In the genomic region with DNA sequence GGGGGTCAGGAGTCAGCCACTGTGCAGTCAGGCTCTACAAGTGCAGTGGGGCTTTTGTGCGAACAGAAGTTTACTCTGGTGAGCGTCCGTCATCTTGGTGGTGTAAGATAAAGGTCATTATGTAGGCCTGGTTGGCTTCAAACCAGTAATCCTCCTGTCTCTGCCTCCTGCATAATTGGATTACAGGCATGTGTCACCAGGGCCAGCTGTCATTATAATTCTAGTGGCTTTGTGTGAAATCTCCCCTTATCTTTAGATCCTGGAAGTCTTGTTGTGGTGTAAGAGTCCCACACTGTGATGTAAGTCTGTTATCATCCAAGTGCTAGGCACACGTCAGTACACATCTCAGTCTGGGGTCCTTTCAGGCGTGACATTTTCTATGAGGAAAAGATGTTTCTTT, we compare ENCODE assay signal across 20 mouse cellular contexts. TPM values are rescaled to one million over a fixed set of nuclear protein-coding genes. Genes with fewer than 3 reads are reported as not detected.
DNase-seq lines count a peak whose midpoint lies in the region; ATAC-seq lines count a peak whose summit lies in the region.
"Had no signal": no experiment of that assay in that cellular context is flagged by ENCODE, and none has a peak within 500 bp of the region (broad histone marks: within the 10 kb centered on the region; RNA-seq: fewer than 3 reads in every experiment).

No protein-coding gene starts in this region.

- WGBS in forebrain, embryonic 13.5 days: 46% methylated on average over 5 of the region's 5 CpGs
- WGBS in forebrain, embryonic 10.5 days: 59% methylated on average over 5 of the region's 5 CpGs

- DNase-seq in forebrain, embryonic 10.5 days (ENCODE audit: extremely low spot score, low spot score): no peak
- peak; percentile 62 for DNase-seq in 416B (ENCODE audit: low read depth)
- DNase-seq in retina, postnatal 7 days (ENCODE audit: low read depth, low spot score): peak; percentile 65
- no peak for DNase-seq in thymus, postnatal 0 days (ENCODE audit: low spot score)
- DNase-seq in ovary, postnatal 36 days (ENCODE audit: low spot score): no peak
- DNase-seq: adrenal gland, adult 8-10 months; adrenal gland, postnatal 36 days; cerebellum, adult 11 months; cerebellum, adult 8-10 months; cerebellum, postnatal 14 days; embryo, embryonic 11 days; gastrocnemius, postnatal 14 days had no signal

- H3K27ac ChIP-seq in forebrain, embryonic 13.5 days: no peak overlapping the region
- H3K27ac ChIP-seq in forebrain, embryonic 10.5 days: no peak overlapping the region
- H3K27ac ChIP-seq: embryonic facial prominence, embryonic 15.5 days; hindbrain, embryonic 12.5 days had no signal

- H3K36me3 ChIP-seq in forebrain, embryonic 13.5 days (ENCODE audit: poor library complexity, severe bottlenecking): peaks cover 85% of the 10 kb centered on the region
- peaks cover 99% of the 10 kb centered on the region for H3K36me3 ChIP-seq in forebrain, embryonic 10.5 days (replicated peaks)

- H3K9me3 ChIP-seq in forebrain, embryonic 13.5 days (replicated peaks): no peaks in the 10 kb centered on the region
- H3K9me3 ChIP-seq in forebrain, embryonic 10.5 days: no peaks in the 10 kb centered on the region
- H3K9me3 ChIP-seq: embryonic facial prominence, embryonic 15.5 days; heart, embryonic 12.5 days; hindbrain, embryonic 12.5 days had no signal

- no peaks in the 10 kb centered on the region for H3K27me3 ChIP-seq in forebrain, embryonic 13.5 days
- H3K27me3 ChIP-seq in forebrain, embryonic 10.5 days (ENCODE audit: poor library complexity, severe bottlenecking): no peaks in the 10 kb centered on the region
- H3K27me3 ChIP-seq: embryonic facial prominence, embryonic 15.5 days; heart, embryonic 12.5 days; hindbrain, embryonic 12.5 days had no signal

- ATAC-seq in forebrain, embryonic 13.5 days: no peak
- peak; percentile 23; the same call in 1 of the 2 replicates for ATAC-seq in granulocyte monocyte progenitor cell, adult 5-6 weeks (replicated peaks; ENCODE audit: poor library complexity, severe bottlenecking)
- ATAC-seq: forebrain, embryonic 16.5 days; intestine, embryonic 16.5 days had no signal

- 0 out of 2 replicates have a peak overlapping the region, but pooled peaks have one; percentile 34 for H3K9ac ChIP-seq in forebrain, embryonic 13.5 days
- H3K9ac ChIP-seq: embryonic facial prominence, embryonic 15.5 days; heart, embryonic 12.5 days; hindbrain, embryonic 12.5 days had no signal

- no peak overlapping the region for H3K4me2 ChIP-seq in forebrain, embryonic 13.5 days
- H3K4me2 ChIP-seq: embryonic facial prominence, embryonic 15.5 days; heart, embryonic 12.5 days; hindbrain, embryonic 12.5 days had no signal

- no peaks in the 10 kb centered on the region for H3K4me1 ChIP-seq in forebrain, embryonic 13.5 days
- no peaks in the 10 kb centered on the region for H3K4me1 ChIP-seq in forebrain, embryonic 10.5 days
- H3K4me1 ChIP-seq: embryonic facial prominence, embryonic 15.5 days; hindbrain, embryonic 12.5 days had no signal

- no peak overlapping the region for H3K4me3 ChIP-seq in forebrain, embryonic 13.5 days
- H3K4me3 ChIP-seq in forebrain, embryonic 10.5 days: no peak overlapping the region
- H3K4me3 ChIP-seq: embryonic facial prominence, embryonic 15.5 days; erythroblast, embryonic 14.5 days; heart, embryonic 12.5 days; hindbrain, embryonic 12.5 days had no signal

RNA-seq across cellular contexts. Expression of a gene that starts 29.7 kb away (rescaled TPM):
- polyA plus RNA-seq in forebrain, embryonic 13.5 days (2015; fragmentation: Nextera tagmentation; extraction: Ambion mirVana): 9.0 and 12.6 TPM in 2 replicates
- polyA plus RNA-seq in forebrain, embryonic 10.5 days (2016; fragmentation: Nextera tagmentation; extraction: Ambion mirVana): 0.52 and 1.6 TPM in 2 replicates
- 0.32 TPM in 1 of 2 replicates, not detected in the other for total RNA-seq in granulocyte monocyte progenitor cell, adult 5-6 weeks (2014; fragmentation: Nextera tagmentation)
- 0.05 TPM in 1 of 2 replicates, not detected in the other for total RNA-seq in granulocyte monocyte progenitor cell, adult 5-6 weeks (2017)
- 0.53 and 0.91 TPM in 2 replicates for polyA plus RNA-seq in thymus, postnatal 0 days (2015; fragmentation: Nextera tagmentation; extraction: Ambion mirVana)

RNA-seq across cellular contexts. Expression of a gene that starts 35.4 kb away (rescaled TPM):
- polyA plus RNA-seq in forebrain, embryonic 13.5 days (2015; fragmentation: Nextera tagmentation; extraction: Ambion mirVana): 80.7 and 85.2 TPM in 2 replicates
- polyA plus RNA-seq in forebrain, embryonic 10.5 days (2016; fragmentation: Nextera tagmentation; extraction: Ambion mirVana): 168 and 179 TPM in 2 replicates
- 30.5 and 39.4 TPM in 2 replicates for total RNA-seq in granulocyte monocyte progenitor cell, adult 5-6 weeks (2014; fragmentation: Nextera tagmentation)
- total RNA-seq in granulocyte monocyte progenitor cell, adult 5-6 weeks (2017): 101 and 117 TPM in 2 replicates
- 85.5 and 87.8 TPM in 2 replicates for polyA plus RNA-seq in thymus, postnatal 0 days (2015; fragmentation: Nextera tagmentation; extraction: Ambion mirVana)

Comparison
In these comparisons a context has a peak if more than half of its experiments do, and no peak if none do; other contexts are left out.
1. DNase-seq: peak in 416B (single experiment) and retina, postnatal 7 days (single experiment); none in forebrain, embryonic 10.5 days (single experiment), thymus, postnatal 0 days (single experiment) and ovary, postnatal 36 days (single experiment).